Mouse (Mus musculus) left cerebral cortex, postnatal 14 days (tissue): ENCODE measurements at regions not wholly inside any gene's neighbourhood (a gene's known extent, or its start where the extent isn't known, plus 50 kb on each side); places are given as distances from the start of the nearest gene placed in this dataset.

Experiments used
- DNase-seq, 2 experiments: peaks; one replicate each; pipeline ENCODE4 v3.0.0; 2021 to 2022; ENCODE audit warnings: low spot score in 2 of 2, mixed read lengths in 1 of 2
- intact Hi-C: fragments of 180-260 bp; cut with DNase I; formaldehyde crosslinking; loops from one replicate; pipeline ENCODE4 v1.15.1; 2025

GRCm38 (mm10) chr11:8148485-8148825, 515.9 kb downstream of the Tns3 start:
- intact Hi-C loops: no loop called here
- DNase-seq: no peak

- DNase-seq: no peak
- intact Hi-C loops: no loop called here
Observed at GRCm38 (mm10) chr11:8147790-8148484, 516.4 kb downstream of the Tns3 start.

DNA sequence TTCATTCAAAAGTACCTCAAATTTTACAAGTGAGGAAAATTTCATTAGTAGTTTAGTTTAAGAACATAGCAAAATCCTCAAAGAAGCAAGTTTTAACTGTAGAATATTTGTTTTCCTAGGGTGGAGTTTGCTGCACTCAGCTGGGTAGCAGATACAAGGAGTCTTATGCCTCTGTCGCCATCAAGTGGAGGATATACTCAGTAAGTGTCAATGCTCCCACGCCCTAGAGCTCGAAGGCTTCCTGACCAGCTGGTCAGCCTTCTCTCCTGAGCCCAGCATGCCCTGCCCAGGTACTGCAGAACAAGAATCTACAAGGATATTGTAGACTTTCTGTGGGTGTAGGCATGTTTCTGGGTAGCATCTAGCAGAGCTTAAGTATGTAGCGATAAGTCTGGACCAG, 527.0 kb downstream of the Tns3 start:
- intact Hi-C loops: loop anchor here (10.0 kb wide), 2 partner anchors 107 to 923 kb away; partner anchors contain the start of gene Igfbp3
- DNase-seq: peak; percentile 8 to 11

GRCm38 (mm10) chr11:8136666-8137065, 527.7 kb downstream of the Tns3 start:
- no peak for DNase-seq
- intact Hi-C loops: loop anchor here (10.0 kb wide), 2 partner anchors 108 to 922 kb away; partner anchors contain the start of gene Igfbp3

GRCm38 (mm10) chr11:8109286-8109685, 555.0 kb downstream of the Tns3 start:
- DNase-seq: no peak
- intact Hi-C loops: no loop called here

- no peak for DNase-seq
- intact Hi-C loops: no loop called here
Observed at GRCm38 (mm10) chr11:8101091-8101490, 563.2 kb downstream of the Tns3 start.

DNA sequence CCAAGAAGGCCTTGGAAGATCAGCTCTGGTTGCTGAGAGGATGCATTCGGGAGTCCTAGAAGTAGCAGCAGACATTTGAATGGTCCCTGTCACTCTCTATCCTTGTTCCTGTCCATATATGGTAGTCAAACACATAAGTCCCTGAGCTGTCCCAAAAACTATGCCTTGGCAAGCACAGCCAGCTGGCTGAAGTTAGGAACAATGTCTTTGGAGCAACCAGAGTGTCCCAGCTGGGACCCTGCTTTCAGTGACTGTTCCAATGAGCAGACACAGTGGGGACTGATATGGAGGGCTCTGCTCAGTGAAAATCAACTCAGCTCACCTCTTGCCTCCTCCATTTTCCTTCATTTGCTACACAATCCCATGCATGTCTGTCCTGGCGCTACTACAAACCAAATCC, 580.0 kb downstream of the Tns3 start:
- no peak for DNase-seq
- intact Hi-C loops: no loop called here

DNA sequence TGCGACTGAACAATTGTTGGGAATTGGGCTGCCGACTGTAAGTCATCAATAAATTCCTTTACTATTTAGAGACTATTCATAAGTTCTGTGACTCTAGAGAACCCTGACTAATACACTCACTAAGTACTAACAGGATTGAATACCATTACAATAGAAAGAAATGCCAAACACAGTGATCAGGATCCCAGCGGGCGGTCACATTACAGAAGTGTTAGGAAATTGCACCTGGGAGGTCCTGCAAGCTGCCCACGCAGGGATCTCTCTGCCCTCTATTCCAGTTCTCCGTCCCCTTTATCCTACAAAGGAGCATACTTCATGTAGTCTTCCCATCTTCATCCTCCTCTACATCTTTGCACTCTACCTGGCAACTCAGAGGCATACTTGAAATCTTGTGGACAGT, 581.5 kb downstream of the Tns3 start:
- intact Hi-C loops: no loop called here
- no peak for DNase-seq

DNA sequence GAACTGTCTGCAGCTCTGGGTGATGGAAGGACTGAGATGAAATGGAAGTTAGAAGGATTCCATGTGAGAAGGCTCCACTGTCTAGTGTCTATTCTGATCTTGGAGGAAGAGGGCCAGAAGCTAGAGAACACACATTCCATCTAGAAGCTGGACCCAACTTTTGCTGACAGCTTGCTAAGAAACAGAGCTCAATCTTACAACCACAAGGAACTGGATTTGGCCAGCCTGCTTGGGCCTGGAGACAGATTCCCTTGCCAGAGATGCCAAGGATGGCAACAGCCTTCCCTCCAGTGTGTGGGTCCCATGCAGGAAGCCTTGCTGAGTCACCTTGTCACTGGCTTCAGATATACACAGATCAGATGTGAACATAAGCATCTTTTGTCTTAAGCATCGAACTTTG, 591.0 kb downstream of the Tns3 start:
- DNase-seq: no peak
- intact Hi-C loops: no loop called here

GRCm38 (mm10) chr11:8068873-8069272, 595.5 kb downstream of the Tns3 start:
- no peak for DNase-seq
- intact Hi-C loops: no loop called here

- DNase-seq: no peak
- intact Hi-C loops: no loop called here
Observed at GRCm38 (mm10) chr11:8067330-8067729, 597.0 kb downstream of the Tns3 start.

GRCm38 (mm10) chr11:8065811-8066210, 598.5 kb downstream of the Tns3 start:
- intact Hi-C loops: no loop called here

GRCm38 (mm10) chr11:8065086-8065485, 599.2 kb downstream of the Tns3 start:
- no peak for DNase-seq
- intact Hi-C loops: no loop called here

More at GRCm38 (mm10) chr11:8065811-8066210, 598.5 kb downstream of the Tns3 start:
- DNase-seq: no peak

DNA sequence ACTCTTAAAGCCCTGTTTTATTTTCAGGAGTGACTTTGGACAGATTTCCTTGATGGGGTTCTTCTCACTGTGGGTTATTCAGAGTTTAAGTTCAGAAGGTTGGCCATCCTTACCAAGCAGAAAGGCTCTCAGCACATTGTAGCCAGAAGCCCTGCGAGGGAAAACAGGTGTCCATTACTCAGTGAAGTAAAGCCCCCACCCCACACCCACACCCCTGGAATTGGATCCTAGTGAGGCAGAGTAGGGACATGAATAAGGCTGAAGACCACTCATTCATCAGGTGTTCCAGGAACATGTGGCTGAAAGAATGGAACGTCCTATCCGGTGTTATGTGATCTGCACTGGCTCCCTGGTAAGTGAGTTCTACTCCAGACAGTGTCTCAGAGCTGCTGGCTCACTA, 602.3 kb downstream of the Tns3 start:
- intact Hi-C loops: no loop called here
- DNase-seq: no peak

DNA sequence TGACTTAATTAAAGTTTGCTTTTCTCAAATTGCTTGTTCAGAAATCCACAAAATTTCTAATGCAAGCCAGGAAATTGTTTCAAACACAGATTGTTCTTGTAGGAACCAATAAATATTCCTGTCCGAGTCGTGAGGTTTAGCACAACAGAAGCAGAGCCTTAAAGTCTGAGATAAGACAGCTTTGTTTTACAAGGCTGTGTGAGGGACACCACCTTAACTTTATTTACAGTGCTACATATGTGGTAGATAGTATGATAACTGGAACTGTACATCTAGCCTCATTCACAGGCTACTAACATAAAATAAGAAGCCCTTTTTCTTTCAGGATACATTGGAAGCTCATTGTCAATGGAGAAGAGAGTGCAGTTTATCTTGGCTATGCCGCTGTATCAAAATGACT, 602.8 kb downstream of the Tns3 start:
- intact Hi-C loops: no loop called here
- no peak for DNase-seq

GRCm38 (mm10) chr11:8051499-8051898, 612.8 kb downstream of the Tns3 start:
- intact Hi-C loops: no loop called here
- DNase-seq: no peak

DNA sequence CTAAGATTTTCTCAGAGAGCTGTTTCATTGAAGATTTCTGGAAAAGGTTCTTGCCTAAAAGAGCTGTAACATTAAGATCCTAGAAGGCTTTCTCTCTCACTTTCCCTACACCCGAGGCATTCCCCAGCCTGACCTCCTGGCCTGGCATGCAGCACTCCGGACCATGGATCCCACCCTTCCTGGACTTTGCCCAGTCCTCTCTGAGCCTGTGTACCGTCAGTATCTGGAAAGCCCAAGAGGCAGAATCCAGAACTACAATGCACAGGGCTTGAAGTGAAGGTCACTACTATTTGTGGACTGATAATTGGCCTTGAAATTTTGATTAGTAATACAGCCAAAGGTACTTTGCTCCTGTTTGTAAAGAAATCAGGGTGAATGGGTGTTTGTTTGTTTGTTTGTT, 619.2 kb downstream of the Tns3 start:
- intact Hi-C loops: no loop called here
- no peak for DNase-seq

GRCm38 (mm10) chr11:8030119-8030518, 634.2 kb downstream of the Tns3 start:
- intact Hi-C loops: no loop called here

DNA sequence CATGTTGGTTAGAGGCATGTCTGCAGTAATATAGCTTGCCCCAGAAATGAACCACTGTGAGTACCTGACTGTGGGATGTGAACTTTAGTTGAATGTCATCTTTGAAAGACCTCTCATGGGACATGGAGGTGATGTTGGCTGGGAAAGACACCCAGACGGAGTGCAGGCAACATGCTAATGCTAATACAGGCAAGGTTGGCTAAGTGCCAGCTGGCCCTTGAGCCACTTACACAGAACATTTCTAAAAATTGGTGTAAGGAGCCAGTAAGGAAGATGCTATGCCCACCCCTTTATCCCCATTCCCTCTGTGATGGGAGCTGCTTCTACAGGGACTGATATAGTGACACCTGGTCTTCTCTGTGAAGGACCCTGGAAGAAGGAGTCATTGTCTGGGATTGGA, 656.5 kb downstream of the Tns3 start:
- intact Hi-C loops: no loop called here
- DNase-seq: no peak

More at GRCm38 (mm10) chr11:8030119-8030518, 634.2 kb downstream of the Tns3 start:
- DNase-seq: no peak

DNA sequence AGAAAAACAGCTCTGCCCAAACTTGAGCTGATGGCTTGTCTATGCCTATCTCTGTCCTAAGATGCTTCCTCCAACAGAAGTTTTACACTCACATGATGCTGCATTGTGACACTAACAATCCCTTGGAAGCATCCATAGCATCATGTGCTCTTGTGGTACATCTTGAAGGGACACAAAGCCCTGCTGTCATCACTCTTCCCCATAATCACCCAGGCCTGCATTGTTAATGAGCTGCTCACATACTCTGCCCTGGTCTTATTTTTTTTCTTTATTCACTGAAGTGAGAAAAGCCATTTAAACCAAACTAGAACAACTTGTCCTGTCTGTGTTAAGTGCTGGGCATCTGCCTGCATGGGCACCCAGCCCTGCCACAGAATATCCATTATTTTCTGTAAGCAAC, 683.3 kb downstream of the Tns3 start:
- intact Hi-C loops: no loop called here
- no peak for DNase-seq

GRCm38 (mm10) chr11:7975845-7976244, 688.5 kb downstream of the Tns3 start:
- no peak for DNase-seq
- intact Hi-C loops: no loop called here

DNA sequence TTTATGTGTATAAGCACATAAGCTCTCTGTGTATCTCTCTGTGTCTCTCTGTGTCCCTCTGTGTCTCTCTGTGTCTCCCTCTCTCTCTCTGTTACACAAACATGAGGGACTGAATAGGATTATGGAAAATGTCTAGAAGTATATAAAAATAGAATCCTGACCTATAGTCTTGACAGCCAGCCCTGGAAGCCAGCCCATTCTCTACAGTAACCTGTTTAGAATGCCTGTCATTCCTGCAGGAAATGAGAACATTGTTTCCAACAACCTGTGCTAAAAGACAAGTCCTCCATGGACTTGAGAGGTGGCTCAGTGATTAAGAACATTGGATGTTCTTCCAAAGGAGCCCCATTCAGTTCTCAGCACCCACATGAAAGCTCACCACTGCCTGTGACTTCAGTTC, 714.4 kb downstream of the Tns3 start:
- no peak for DNase-seq
- intact Hi-C loops: no loop called here
